Mouse (Mus musculus) layer of hippocampus, adult 6 months (tissue): ENCODE data around the gene Lrrc37a. TPM values are rescaled to one million over a fixed set of nuclear protein-coding genes. Genes with fewer than 3 reads are reported as not detected.

Experiments used
- long read RNA-seq, 2 experiments: library from polyadenylated mRNA; unstranded; transcript quantifications; one replicate each; pipeline ENCODE4 v2.0.0; 2019 to 2020
- polyA plus RNA-seq: library from polyadenylated mRNA; unstranded; fragments of <200 nt; fragmentation: Nextera tagmentation; gene quantifications from 2 replicates; pipeline ENCODE4 v1.2.3, GENCODE M21; 2021

The Lrrc37a gene
- polyA plus RNA-seq = not detected in 2 replicates
- long read RNA-seq, experiment 1 = 0 reads
- long read RNA-seq, experiment 2 = 0 reads

GRCm38 (mm10) chr11:103504497-103504896 lies at the start of gene Lrrc37a:
TSS of gene Lrrc37a (minus strand) at chr11:103504597.

GRCm38 (mm10) chr11:103411981-103412949 lies 92.1 kb downstream of the Lrrc37a start, which contains the start of gene Plekhm1:
TSS of gene Plekhm1 (minus strand) at chr11:103412687.

Other genes with a start within 250 kb of the Lrrc37a start
- gene Map3k14, start 237.1 kb downstream of the Lrrc37a start, polyA plus RNA-seq = 0.35 and 0.48 TPM in 2 replicates
- 7.1 and 8.5 TPM in 2 replicates for gene Arhgap27, start 140.9 kb downstream of the Lrrc37a start, polyA plus RNA-seq
- gene Plekhm1, start 91.9 kb downstream of the Lrrc37a start, polyA plus RNA-seq = 3.7 and 4.1 TPM in 2 replicates
- not detected in 2 replicates for gene Gm884, start 116.5 kb upstream of the Lrrc37a start, polyA plus RNA-seq
- gene Lyzl6, start 134.3 kb upstream of the Lrrc37a start, polyA plus RNA-seq = not detected in 2 replicates
- gene Rprml, start 145.0 kb upstream of the Lrrc37a start, polyA plus RNA-seq = 222 and 260 TPM in 2 replicates
- gene Gosr2, start 193.3 kb upstream of the Lrrc37a start, polyA plus RNA-seq = 54.8 and 62.7 TPM in 2 replicates
- gene Wnt9b, start 245.2 kb upstream of the Lrrc37a start, polyA plus RNA-seq = 0.08 and 0.11 TPM in 2 replicates